Mouse (Mus musculus) embryonic stem cell, embryonic (primary cell): ENCODE results near the gene Ptprg.

Source experiments
- CTCF ChIA-PET, 4 experiments: fragments of 300-600 bp in 2 of 4; fragments of 350-600 bp in 2 of 4; sonication (Branson Sonifier 250); formaldehyde crosslinking; loops; one replicate each; lab custom pipeline; 2022; ENCODE audit warnings: inconsistent platforms in 2 of 4; lab: Charles Lee
- POLR2A ChIA-PET, 4 experiments: fragments of 300-600 bp in 2 of 4; fragments of 350-600 bp in 2 of 4; sonication (Branson Sonifier 250); formaldehyde crosslinking; loops; one replicate each; lab custom pipeline; 2022; ENCODE audit warnings: antibody characterized with exemption in 4 of 4, inconsistent platforms in 1 of 4; lab: Charles Lee

Gene Ptprg

GRCm38 (mm10) chr14:12027247-12027646 lies 473.9 kb downstream of the Ptprg start:
- ChIA-PET CTCF (interaction anchor here in 2 of 4 experiments (0.7 to 1.3 kb wide), 5 partner anchors 9 to 462 kb away, joined by 3 to 4 read pairs (median 3); no protein-coding TSS in a partner anchor), POLR2A (interaction anchor here in 2 of 4 experiments (0.7 to 1.3 kb wide), 3 partner anchors 10 to 50 kb away, joined by 3 read pairs; no protein-coding TSS in a partner anchor)

GRCm38 (mm10) chr14:12029926-12030325 lies 476.6 kb downstream of the Ptprg start:
- ChIA-PET POLR2A (interaction anchor here in 1 of 4 experiments (1.0 to 1.3 kb wide), 3 partner anchors 52 to 214 kb away, joined by 3 read pairs; no protein-coding TSS in a partner anchor), CTCF (interaction anchor here in 3 of 4 experiments (0.5 to 1.1 kb wide), 3 partner anchors 94 to 154 kb away, joined by 3 read pairs; no protein-coding TSS in a partner anchor)

- POLR2A ChIA-PET: interaction anchor here in 1 of 4 experiments (0.6 to 1.3 kb wide), 6 partner anchors 9 to 44 kb away, joined by 3 to 5 read pairs (median 3); no protein-coding TSS in a partner anchor
- CTCF ChIA-PET: interaction anchor here in 1 of 4 experiments (0.7 kb wide), 1 partner anchor 10 kb away, joined by 4 read pairs; no protein-coding TSS in a partner anchor
Measured at GRCm38 (mm10) chr14:12036530-12037283, 483.4 kb downstream of the Ptprg start.

GRCm38 (mm10) chr14:12039743-12040142 lies 486.4 kb downstream of the Ptprg start:
- CTCF ChIA-PET: no interaction called here

GRCm38 (mm10) chr14:12041566-12041965 lies 488.2 kb downstream of the Ptprg start:
- ChIA-PET POLR2A (interaction anchor here in 1 of 4 experiments (1.0 kb wide), 1 partner anchor 130 kb away, joined by 3 read pairs; no protein-coding TSS in a partner anchor), CTCF (no interaction called here)

More at GRCm38 (mm10) chr14:12039743-12040142, 486.4 kb downstream of the Ptprg start:
- POLR2A ChIA-PET: interaction anchor here in 1 of 4 experiments (0.8 kb wide), 1 partner anchor 13 kb away, joined by 3 read pairs; no protein-coding TSS in a partner anchor

- CTCF ChIA-PET: interaction anchor here in 1 of 4 experiments (0.6 kb wide), 1 partner anchor 11 kb away, joined by 10 read pairs; no protein-coding TSS in a partner anchor
- POLR2A ChIA-PET: interaction anchor here in 2 of 4 experiments (0.6 to 1.4 kb wide), 7 partner anchors 8 to 924 kb away, joined by 3 to 5 read pairs (median 4); no protein-coding TSS in a partner anchor
Measured at GRCm38 (mm10) chr14:12046226-12046882, 493.0 kb downstream of the Ptprg start.

GRCm38 (mm10) chr14:12047637-12048036 lies 494.3 kb downstream of the Ptprg start:
- ChIA-PET POLR2A (interaction anchor here in 1 of 4 experiments (0.6 to 0.9 kb wide), 2 partner anchors 10 to 88 kb away, joined by 3 read pairs; no protein-coding TSS in a partner anchor), CTCF (no interaction called here)

GRCm38 (mm10) chr14:12056912-12057524 lies 503.7 kb downstream of the Ptprg start:
- CTCF ChIA-PET: interaction anchor here in 2 of 4 experiments (0.5 to 0.9 kb wide), 3 partner anchors 11 to 605 kb away, joined by 3 to 10 read pairs (median 8); no protein-coding TSS in a partner anchor
- POLR2A ChIA-PET: interaction anchor here in 3 of 4 experiments (0.6 to 2.0 kb wide), 6 partner anchors 11 to 416 kb away, joined by 3 to 12 read pairs (median 4); no protein-coding TSS in a partner anchor

GRCm38 (mm10) chr14:12057856-12058255 lies 504.5 kb downstream of the Ptprg start:
- POLR2A ChIA-PET: interaction anchor here in 2 of 4 experiments (0.6 to 2.0 kb wide), 4 partner anchors 17 to 55 kb away, joined by 3 to 12 read pairs (median 3); no protein-coding TSS in a partner anchor

GRCm38 (mm10) chr14:12059149-12059548 lies 505.8 kb downstream of the Ptprg start:
- ChIA-PET CTCF (no interaction called here), POLR2A (interaction anchor here in 1 of 4 experiments (1.1 to 1.3 kb wide), 2 partner anchors 10 to 49 kb away, joined by 3 read pairs; no protein-coding TSS in a partner anchor)

More at GRCm38 (mm10) chr14:12057856-12058255, 504.5 kb downstream of the Ptprg start:
- CTCF ChIA-PET: interaction anchor here in 2 of 4 experiments (0.5 to 1.2 kb wide), 6 partner anchors 12 to 606 kb away, joined by 3 to 8 read pairs (median 3); no protein-coding TSS in a partner anchor

GRCm38 (mm10) chr14:12061313-12061712 lies 508.0 kb downstream of the Ptprg start:
- ChIA-PET CTCF (interaction anchor here in 1 of 4 experiments (0.5 kb wide), 1 partner anchor 37 kb away, joined by 8 read pairs; no protein-coding TSS in a partner anchor), POLR2A (interaction anchor here in 1 of 4 experiments (0.7 kb wide), 1 partner anchor 33 kb away, joined by 3 read pairs; no protein-coding TSS in a partner anchor)

GRCm38 (mm10) chr14:12062628-12063360 lies 509.5 kb downstream of the Ptprg start:
- POLR2A ChIA-PET: no interaction called here
- CTCF ChIA-PET: no interaction called here

GRCm38 (mm10) chr14:12065001-12065400 lies 511.7 kb downstream of the Ptprg start:
- CTCF ChIA-PET: interaction anchor here in 1 of 4 experiments (0.6 kb wide), 1 partner anchor 22 kb away, joined by 3 read pairs; no protein-coding TSS in a partner anchor
- POLR2A ChIA-PET: interaction anchor here in 1 of 4 experiments (0.7 to 1.1 kb wide), 3 partner anchors 15 to 49 kb away, joined by 3 read pairs; no protein-coding TSS in a partner anchor

GRCm38 (mm10) chr14:12065736-12066135 lies 512.4 kb downstream of the Ptprg start:
- ChIA-PET CTCF (interaction anchor here in 1 of 4 experiments (0.6 kb wide), 1 partner anchor 55 kb away, joined by 5 read pairs; no protein-coding TSS in a partner anchor), POLR2A (interaction anchor here in 1 of 4 experiments (1.0 to 1.1 kb wide), 2 partner anchors 16 to 48 kb away, joined by 3 read pairs; no protein-coding TSS in a partner anchor)

GRCm38 (mm10) chr14:12069707-12070106 lies 516.4 kb downstream of the Ptprg start:
- ChIA-PET CTCF (interaction anchor here in 2 of 4 experiments (0.7 to 1.0 kb wide), 2 partner anchors 12 to 235 kb away, joined by 3 read pairs; no protein-coding TSS in a partner anchor), POLR2A (interaction anchor here in 2 of 4 experiments (0.6 to 1.4 kb wide), 7 partner anchors 9 to 408 kb away, joined by 3 to 4 read pairs (median 4); no protein-coding TSS in a partner anchor)

GRCm38 (mm10) chr14:12070361-12070760 lies 517.0 kb downstream of the Ptprg start:
- ChIA-PET POLR2A (interaction anchor here in 2 of 4 experiments (0.6 to 1.4 kb wide), 5 partner anchors 8 to 408 kb away, joined by 3 to 4 read pairs (median 4); no protein-coding TSS in a partner anchor), CTCF (no interaction called here)
